Mouse (Mus musculus): Measurements from ENCODE around the gene Setd5.

The Setd5 gene

DNA sequence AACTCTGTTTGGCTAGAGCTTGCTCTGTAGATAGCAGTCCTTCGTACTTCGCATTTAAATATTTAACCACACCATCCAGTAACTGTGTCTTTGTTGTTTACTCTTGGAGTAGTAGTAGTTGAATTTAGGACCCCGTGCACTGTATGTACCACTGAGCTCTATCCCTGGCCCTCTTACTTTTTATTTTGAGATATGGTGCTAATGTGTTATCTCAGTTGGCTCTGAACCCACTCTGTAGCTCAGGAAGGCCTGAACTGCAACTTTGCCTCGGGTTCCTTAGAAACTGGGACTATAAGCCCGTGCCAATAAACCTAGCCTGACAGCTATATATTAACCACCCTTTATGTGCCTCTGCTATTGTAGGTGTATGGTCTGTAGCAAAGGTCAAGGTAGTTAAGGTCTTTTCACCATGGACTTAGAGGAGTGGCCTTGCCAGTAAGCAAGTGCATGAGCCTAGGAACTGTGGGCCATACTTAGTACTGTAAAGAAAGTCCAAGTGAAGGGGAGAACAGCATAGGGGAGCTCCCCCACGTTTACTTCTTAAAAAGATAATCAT lies 22.5 kb upstream of the Setd5 start:
- DNase-seq (ENCODE audit: low spot score): no peak

DNA sequence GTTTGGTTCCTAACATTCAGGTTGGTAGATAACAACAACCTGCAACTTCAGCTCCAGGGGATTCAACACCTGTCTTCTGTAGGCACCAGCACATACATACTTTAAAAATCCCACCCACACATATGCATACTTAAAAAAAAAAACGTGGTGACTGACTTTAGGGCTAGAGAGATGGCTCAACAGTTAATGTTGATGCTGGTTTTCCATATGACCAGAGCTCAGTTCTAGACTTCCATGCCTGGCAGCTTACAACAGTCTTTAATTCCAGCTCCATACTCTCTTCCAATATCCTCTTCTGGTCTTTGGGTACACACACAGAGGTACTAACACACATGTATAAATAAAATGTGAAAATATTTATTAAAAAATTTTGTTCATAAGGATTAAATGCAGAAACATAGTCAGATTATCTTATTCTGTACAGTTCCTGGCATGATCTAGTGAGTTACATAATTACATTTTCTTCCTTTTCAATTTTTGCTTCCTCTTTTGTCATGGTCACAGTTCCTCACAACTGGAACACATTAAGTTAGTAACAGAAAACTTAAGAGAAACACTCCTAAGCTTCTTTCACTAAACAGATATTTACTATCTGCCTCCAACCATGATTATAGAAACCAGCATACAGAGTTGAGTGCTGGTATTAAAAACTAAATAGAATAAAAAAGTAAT lies 16.1 kb upstream of the Setd5 start:
- DNase-seq (ENCODE audit: low spot score): no peak

DNA sequence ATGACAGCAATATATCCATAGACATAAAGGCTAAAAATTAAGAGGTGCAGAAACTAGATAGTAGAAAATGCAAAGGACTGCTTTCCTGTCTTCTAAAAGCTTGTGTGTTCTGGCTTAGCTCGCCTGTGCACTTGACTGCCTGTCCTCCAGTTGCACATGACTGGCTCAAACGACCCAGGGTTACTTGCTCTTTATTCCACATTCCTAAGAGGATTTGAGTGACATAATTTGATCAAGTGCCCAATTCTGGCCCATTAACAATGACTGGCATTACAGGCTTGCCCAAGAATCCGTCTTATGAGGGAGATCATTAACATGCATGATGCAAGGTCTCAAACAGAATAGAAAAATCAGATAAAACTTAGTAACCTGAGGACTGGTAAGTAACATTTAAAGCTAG lies 14.9 kb upstream of the Setd5 start:
- peak; percentile 81 for DNase-seq (ENCODE audit: low spot score)

DNA sequence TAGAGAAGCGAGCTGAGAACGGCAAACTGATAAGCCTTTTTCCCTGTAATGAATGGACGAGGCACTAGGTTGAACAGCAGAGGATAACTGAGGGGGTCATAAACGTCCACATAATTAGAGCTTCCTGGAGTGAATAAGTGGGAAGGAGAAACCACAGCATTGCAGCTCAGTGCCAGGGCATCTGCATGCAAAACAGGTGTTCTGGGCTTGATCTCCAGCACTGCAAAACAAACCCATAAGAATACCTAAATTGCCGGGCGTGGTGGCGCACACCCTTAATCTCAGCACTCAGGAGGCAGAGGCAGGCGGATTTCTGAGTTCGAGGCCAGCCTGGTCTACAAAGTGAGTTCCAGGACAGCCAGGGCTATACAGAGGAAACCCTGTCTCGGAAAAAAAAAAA lies 13.8 kb upstream of the Setd5 start:
- no peak for DNase-seq (ENCODE audit: low spot score)

DNA sequence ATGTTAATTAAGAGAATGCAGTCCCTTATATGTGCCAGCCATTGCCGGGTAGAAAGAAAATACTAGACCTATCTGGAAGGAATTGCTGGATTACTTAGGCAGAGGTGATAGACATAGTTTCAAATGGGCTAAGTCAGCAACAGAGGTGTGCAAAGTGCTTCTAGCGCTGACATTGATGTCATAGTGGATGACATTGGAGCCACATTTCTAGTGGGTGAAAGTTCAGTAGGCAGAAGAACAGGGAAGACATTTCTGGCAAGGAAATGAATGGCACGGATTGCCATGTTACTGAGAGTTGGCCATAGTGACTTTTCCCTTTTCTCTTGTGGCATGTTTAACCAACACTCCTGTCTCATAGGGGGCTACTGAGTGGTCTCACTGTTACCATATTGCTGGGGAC lies 12.0 kb upstream of the Setd5 start:
- DNase-seq (ENCODE audit: low spot score): no peak

DNA sequence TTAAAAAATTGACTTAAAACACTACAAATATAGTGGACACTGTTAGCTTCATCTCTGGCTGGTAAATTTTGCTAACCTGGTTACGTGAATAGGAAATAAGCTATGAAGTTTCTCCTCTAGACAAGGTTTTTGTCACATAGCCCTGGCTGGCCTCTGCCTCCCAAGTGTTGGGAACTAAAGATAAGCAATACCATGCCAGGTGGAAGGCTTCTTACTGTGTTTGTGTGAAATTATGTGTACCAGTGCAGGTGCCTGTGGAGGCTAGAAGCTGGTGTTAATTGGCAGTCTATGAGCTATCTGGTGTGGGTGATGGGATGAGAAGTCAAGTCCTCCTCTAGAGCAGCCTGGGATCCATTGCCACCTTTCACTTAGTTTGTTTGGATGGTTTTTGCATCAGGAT lies 8.0 kb upstream of the Setd5 start:
- no peak for DNase-seq (ENCODE audit: low spot score)

DNA sequence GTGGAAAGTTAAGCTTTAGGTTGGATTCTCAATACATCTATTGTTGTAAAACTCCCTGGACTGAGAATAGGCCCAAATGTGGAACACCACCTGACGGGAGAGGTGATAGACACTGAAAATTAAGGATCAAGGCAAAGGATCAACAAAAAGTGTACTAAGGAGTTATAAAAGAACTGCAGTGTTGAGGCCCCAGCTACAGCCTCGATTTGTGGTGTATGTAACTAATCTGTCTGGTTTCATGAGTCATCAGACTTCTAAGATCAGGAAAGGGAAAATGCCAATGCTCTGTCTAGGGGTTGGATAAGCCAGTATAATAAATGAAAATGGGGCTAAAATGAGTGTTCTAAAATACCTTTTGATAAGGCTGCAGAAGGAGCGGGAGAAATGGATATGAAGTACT lies 1.9 kb upstream of the Setd5 start:
- DNase-seq (ENCODE audit: low spot score): no peak

DNA sequence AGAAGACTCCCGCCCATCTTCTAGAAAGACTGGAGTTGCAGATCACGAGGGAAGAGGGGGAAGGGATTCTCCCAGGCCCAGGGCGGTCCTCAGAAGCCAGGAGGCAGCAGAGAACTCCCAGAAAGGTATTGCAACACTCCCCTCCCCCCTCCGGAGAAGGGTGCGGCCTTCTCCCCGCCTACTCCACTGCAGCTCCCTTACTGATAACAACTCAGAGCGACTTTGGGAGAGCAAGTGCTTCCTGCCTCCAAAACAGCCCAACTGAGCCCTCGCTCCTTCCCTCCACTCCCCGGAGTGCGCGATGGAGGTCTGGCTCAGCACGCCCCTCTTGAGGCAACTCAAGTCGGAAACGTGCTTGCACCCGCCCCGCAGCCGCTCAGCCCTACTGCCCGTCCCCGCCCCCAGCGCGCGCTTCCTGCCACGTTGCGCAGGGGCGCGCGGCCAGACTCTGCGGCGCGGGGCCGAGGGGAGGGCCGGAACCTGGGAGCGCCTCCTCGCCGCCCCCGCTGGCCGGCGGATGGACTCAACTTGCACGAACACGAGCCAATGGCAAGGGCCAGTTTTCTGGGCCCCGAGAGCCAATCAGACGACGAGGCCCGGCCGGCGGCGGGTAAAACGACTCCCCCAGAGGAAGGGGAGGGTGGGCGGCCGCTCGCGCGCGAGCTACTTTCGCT lies 1.0 kb upstream of the Setd5 start:
- peak; percentile 95 for DNase-seq (ENCODE audit: low spot score)

DNA sequence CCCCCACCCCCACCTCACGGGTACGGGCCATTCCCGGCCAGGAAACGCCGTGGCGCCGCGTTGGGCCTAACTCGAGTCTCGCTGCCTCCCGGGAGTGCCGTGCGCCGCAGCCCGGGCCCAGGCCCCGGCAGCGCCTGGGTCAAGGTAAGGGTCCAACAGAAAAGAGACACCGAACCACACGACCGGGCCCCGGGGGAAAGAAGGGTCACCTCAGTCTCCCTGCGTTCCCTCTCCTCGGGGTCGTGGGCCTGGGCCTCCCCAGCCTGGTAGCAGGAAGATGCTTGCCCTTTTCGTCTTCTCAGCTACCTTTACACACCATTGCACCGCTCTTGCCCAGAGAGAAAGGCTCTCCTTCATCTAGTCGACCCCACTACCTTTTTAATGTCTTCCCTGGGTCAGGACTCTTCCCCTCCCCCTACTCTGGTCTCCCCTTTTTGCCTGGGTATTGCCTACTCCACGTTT lies 435 bp downstream of the Setd5 start:
- peak; percentile 13 for DNase-seq (ENCODE audit: low spot score)

DNA sequence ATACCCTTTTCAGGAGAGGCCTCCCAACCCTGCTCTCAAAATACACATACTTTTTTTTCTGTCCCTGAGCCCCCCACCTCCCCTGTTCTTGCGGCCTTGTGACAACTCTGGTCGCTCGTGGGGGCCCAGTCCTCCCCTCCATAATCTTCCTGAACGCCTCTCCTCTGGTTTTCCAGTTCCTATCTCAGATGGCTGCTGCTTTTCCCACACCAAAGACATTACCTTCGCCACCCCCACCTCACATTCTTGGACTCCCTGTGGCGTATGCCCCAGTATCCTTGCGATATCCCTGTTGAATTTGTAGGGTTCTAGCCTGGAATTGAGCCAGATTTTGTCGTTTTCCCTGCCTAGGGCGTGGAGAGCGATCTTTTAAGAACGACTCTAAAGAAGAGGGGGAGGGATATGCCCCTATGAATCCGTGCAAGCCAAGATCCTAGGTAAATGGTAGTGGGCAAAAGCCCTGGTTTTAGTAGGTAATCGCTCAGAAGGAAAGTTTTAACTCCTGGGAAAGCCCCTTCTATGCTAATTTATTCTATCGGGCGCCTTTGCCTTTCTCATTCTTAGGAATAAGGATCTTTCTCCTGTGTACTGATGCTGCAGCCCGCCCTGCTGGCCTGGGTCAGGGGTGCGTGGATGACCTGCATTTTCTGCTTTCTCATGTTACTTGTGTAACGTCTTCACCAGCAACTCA lies 1.0 kb downstream of the Setd5 start:
- DNase-seq (ENCODE audit: low spot score): no peak

DNA sequence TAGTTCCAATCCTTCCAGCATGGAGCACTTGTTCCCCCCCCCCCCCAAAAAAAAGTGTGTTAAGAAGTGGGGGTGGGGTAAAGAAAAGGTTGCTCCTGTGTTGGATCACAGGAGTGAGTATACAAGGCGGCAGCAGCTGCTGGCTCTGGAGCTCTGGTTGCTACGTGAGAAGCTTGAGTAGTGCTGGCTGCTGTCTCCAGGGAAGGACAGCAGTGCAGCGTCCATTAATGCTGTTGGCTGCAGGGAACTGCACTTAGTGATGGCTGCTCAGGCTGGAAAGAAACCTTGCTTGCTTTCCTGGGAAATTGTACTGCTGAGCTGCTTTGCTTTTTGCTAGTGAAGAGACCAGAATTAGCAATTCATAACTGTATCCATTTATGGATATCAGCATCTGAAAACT lies 2.3 kb downstream of the Setd5 start:
- no peak for DNase-seq (ENCODE audit: low spot score)

DNA sequence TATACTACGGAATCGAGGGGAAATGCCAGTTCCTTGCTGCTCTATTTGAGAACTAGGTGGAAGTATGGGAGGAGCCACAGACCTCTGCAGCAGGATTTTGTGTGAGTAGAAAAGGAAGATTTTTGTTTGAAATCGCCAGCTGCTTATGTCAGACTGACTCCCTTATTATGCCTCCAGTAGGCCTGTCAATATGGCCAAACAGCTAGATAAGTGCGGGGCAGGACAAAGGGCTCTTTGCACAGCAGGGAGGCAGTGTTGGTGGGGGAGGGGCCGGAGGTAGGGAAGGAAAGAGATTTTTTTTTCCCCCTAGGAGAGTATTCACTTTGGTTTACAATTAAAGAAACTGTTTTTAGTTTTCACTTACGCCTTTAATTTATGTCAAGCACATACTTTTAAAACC lies 5.1 kb downstream of the Setd5 start:
- DNase-seq (ENCODE audit: low spot score): no peak

DNA sequence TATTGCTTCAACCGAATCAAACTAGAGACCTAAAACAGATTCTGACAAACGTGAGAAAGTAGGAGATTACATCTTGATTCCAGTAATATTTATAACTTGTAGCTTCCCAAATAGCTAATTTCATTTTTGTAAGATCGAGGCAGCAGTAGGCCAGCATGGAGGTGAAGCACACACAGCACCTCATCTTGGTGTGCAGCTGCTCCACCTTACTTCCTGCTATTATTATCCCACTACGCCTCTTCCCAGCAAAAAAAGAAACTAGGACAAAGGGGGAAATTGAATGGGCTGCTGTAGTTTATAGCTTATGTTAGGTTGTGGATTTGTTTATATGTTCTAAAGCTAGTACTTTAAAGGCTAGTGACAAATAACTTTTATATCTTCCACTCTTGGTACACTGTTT lies 7.4 kb downstream of the Setd5 start:
- DNase-seq (ENCODE audit: low spot score): no peak

DNA sequence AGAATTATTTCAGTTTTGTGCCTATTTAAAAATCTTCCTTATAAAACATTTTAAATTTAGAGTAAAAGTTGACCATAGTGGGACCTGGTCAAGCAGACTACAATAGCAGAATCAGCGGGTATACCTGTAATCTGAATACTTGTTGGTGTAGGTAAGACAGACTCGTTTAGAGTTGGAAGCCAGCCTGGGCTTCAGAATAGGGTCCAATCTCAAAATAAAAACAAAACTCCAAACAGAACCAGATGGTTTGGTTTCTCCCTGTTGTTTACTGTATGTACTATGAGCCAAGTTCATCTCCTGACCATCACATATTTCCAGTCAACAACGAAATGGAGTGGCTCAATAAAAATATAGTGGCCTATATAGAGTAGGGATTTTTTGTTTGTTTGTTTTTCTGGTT lies 16.0 kb downstream of the Setd5 start:
- DNase-seq (ENCODE audit: low spot score): no peak

DNA sequence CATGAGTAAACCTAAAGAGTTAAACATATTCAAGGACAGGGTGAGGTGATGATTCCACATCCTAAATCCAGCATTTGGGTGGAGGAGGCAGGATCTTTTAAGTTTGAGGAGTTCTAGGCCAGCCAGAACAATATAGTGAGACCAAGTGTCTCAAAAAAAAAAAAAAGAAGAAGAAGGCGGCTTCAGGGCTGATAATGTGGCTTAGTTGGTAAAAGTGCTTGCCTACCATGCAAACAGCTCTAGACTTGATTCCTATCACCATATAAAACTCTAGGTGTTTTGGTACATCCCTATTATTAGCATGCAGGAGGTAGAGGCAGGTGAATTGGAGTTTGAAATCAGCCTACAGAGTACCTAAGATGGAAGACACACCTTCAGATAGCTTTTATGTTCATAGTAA lies 18.4 kb downstream of the Setd5 start:
- no peak for DNase-seq (ENCODE audit: low spot score)

DNA sequence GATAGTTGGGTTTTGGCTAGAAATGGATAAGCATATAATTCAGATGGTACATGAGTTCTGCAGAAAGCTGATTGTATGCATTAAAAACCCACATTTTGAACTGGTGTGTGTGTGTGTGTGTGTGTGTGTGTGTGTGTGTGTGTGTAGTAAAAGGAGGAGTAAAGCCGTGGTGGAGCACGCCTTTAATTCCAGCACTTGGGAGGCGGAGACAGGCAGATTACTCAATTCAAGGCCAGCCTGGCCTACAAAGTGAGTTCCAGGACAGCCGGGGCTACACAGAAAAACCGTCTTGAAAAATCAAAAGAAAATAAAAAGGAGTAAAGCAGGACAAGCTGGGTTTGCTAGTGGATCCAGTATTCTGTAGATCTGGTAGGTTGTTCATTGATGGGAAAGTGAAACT lies 20.5 kb downstream of the Setd5 start:
- DNase-seq (ENCODE audit: low spot score): no peak

DNA sequence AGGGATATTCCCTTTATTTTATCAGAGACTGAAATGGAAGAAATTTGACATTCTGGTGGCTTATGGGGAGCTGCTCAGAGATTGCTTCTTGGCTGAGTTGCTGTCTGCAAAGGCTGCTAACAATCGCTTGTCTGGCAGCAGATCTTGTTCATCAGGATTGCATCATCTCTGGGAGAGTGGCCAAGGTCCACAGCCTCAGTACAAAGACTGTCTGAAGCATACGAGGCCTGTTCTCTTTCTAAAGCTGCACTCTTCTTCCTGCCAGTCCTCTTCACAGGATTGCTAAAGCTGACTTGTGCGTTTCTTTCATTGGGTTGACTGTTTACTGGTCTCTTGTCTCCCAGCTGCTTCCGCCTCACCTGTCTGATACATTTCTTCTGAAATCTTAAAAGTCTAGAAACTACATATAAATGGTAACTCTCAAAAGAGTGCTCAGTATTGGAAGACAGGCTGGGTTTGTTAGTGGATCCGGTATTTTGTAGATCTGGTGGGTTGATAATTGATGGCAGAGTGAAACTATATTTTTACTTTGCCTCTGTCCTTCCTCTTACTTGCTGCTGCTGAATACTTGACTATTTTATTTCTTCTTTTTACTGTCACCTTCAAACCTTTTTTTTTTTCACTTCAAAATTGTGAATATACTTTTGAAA lies 22.6 kb downstream of the Setd5 start:
- peak; percentile 93 for DNase-seq (ENCODE audit: low spot score)

DNA sequence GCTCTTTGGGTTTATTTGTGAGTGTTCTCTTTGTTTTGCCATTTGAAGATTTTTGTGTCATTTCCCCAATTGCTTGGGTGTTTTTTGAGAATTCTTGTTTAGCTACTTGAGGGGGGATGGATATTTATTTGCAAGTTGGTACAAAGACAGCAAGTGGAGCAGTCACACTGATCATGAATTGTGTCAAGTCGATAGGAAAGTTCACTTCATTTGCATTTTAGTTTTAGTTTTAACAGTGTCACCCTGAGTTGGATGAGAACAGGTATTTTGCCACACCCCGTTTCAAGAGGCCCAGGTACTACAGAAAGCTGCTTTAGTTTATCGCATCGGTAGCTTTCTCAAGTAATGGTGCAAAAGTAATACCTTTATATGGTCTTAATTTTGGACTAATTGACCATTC lies 25.4 kb downstream of the Setd5 start:
- DNase-seq (ENCODE audit: low spot score): no peak

DNA sequence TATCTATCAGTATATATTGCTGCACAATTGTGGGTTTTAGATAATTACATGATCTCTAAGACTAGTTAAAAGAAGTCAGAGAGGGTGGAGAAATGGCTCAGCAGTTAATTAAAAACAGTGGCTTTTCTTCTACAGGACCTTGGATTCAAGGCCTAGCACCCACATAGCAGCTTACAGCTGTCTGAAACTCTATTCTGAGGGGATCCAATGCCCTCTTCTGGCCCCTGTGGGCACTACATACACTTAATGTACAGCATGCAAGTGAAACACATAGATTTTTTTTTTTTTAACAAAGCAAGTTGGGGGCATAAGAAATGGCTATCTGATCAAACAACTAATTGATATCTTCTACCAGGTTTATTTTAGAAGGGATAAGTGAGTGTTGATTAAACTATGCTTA lies 26.6 kb downstream of the Setd5 start:
- DNase-seq (ENCODE audit: low spot score): peak; percentile 59

DNA sequence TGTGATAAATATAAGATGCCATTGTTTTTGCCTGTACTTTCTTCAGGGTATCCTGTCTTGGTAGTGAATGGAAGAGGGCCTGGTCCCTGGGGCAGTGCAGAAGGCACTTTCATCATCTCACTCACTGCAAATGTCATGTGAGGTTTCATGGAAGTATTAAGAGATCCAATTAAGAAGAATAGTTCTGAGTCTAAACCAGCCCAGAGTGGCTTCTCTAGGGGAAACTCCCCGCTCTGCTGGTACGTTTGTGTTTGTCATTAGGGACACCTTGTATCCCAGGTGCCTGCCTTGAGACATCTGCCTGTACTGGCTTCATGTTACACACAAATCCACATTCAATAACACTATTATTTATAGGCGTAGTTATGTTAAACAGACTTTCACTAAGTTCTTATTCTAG lies 32.2 kb downstream of the Setd5 start:
- no peak for DNase-seq (ENCODE audit: low spot score)

DNA sequence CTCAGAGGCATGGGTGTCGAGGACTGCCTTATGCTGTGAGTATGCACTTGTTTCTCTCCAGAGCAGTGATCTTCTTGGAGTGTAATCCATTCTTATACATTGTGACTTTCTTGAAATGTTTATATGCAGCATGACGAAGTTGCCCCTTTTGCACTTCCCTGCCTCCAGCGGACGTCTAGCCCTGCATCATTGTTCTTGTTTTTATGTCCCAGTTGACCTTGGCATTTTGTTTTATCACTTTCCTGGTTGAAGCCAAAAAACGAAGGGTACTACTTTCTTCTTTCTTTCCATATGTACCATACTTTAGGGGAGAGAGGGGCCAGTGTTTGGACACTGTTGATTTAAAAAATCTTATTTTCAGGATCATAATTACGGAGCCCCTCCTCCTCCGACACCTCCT lies 32.8 kb downstream of the Setd5 start:
- no peak for DNase-seq (ENCODE audit: low spot score)

DNA sequence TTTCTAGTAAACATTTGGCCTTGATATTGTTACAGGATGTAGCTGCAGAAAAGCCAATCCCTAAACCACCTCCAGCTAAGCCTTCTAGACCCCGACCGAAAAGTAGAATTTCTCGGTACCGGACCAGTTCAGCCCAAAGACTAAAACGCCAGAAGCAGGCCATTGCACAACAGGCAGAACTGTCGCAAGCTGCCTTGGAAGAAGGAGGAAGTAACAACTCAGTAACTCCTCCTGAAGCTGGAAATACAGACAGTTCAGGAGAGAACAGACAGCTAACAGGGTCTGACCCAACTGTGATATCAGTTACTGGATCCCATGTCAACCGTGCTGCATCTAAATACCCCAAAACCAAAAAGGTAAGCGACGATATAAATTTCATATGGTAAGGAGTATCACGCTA lies 43.6 kb downstream of the Setd5 start:
- peak; percentile 29 for DNase-seq (ENCODE audit: low spot score)

DNA sequence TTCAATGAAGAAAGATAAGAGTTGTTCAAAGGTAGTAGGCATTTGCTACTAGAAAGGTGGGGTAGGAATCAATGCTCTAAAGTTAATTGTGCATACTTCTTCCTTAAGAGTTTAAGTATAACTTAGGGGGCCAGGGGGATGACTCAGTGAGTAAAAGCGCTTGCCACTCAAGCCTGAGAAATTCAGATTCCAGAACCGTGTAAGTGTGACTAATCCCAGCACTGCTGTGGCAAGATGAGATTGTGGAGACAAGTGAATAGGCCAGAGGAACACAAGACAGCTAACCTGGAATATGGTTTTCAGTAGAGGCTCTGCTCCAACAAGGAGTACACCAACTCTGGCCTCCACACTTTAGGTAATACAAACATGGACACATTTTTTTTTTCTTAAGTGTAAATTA lies 56.2 kb downstream of the Setd5 start:
- DNase-seq (ENCODE audit: low spot score): no peak

All from lung, postnatal 25 days (tissue).